Mouse (Mus musculus) kidney, postnatal 0 days (tissue): ENCODE data around the gene Grip2. TPM values are rescaled to one million over a fixed set of nuclear protein-coding genes. Genes with fewer than 3 reads are reported as not detected.

Experiments used
- ATAC-seq: fragments of 200-750 bp; cut with Nextera tagmentation; replicated peaks from 2 replicates; pipeline ENCODE4 v1.8.0; 2017; ENCODE audit warnings: low read depth, moderate number of reproducible peaks, moderate TSS enrichment, moderate library complexity; ENCODE audit not compliant: low FRiP score
- DNase-seq: peaks from one replicate; pipeline ENCODE4 v3.0.0-alpha.2; 2016; ENCODE audit warnings: low spot score
- H3K27ac ChIP-seq: fragments of 300-500 bp; sonication (generic); 2 replicates; pipeline ENCODE4 v1.5.1; 2014; ENCODE audit warnings: mild to moderate bottlenecking
- H3K27me3 ChIP-seq: fragments of 300-500 bp; sonication (generic); 2 replicates; pipeline ENCODE4 v1.6.1; 2014; ENCODE audit warnings: low read length, mixed read lengths; ENCODE audit not compliant: insufficient read depth
- H3K36me3 ChIP-seq: fragments of 300-500 bp; sonication (generic); 2 replicates; pipeline ENCODE4 v1.6.1; 2014; ENCODE audit warnings: low read length, mixed read lengths; ENCODE audit not compliant: insufficient read depth
- H3K4me1 ChIP-seq: fragments of 300-500 bp; sonication (generic); replicated peaks from 2 replicates; pipeline ENCODE4 v1.6.1; 2014; ENCODE audit warnings: antibody characterized with exemption, low read length, mixed read lengths; ENCODE audit not compliant: insufficient read depth
- H3K4me2 ChIP-seq: fragments of 300-500 bp; sonication (generic); 2 replicates; pipeline ENCODE4 v1.6.1; 2014; ENCODE audit warnings: mild to moderate bottlenecking, low read length, moderate library complexity, mixed read lengths
- H3K4me3 ChIP-seq: fragments of 300-500 bp; sonication (generic); replicated peaks from 2 replicates; pipeline ENCODE4 v1.5.1; 2014; ENCODE audit warnings: low read depth, low read length
- H3K9ac ChIP-seq: fragments of 300-500 bp; sonication (generic); 2 replicates; pipeline ENCODE4 v1.6.1; 2014; ENCODE audit warnings: low read depth, low read length
- H3K9me3 ChIP-seq: fragments of 300-500 bp; sonication (generic); replicated peaks from 2 replicates; pipeline ENCODE4 v1.6.1; 2016; ENCODE audit warnings: low read length, inconsistent platforms, mixed read lengths
- CTCF ChIP-seq: IDR thresholded peaks from 2 replicates; pipeline ENCODE4 v1.5.1; 2016; ENCODE audit warnings: antibody characterized with exemption, low read depth, mild to moderate bottlenecking, moderate library complexity
- WGBS: fragments of 180-500 bp; shearing (Covaris S2); extraction: QIAGEN DNeasy Blood & Tissue Kit; methylation state at CpG from one replicate; pipeline ENCODE4 v1.1.7; 2014; 5-methylcytosine and 5-hydroxymethylcytosine counted together
- polyA plus RNA-seq: library from polyadenylated mRNA; unstranded; fragments of >200 nt; fragmentation: Nextera tagmentation; extraction: Ambion mirVana; gene quantifications from 2 replicates; pipeline ENCODE4 v1.2.1, GENCODE M21; 2015

Grip2 gene
- polyA plus RNA-seq, 1 experiment from 2014 or later, result 0.72 TPM

- DNase-seq, result peak; percentile 71
- no peaks in the 10 kb centered on the region for H3K4me1 ChIP-seq
- no peak overlapping the region for H3K4me3 ChIP-seq
- no peaks in the 10 kb centered on the region for H3K27me3 ChIP-seq
- H3K9ac ChIP-seq, result no peak overlapping the region
- peak; percentile 84 for TF ChIP-seq CTCF
- WGBS, result 12% methylated on average over 2 of the region's 2 CpGs
- H3K36me3 ChIP-seq, result no peaks in the 10 kb centered on the region
- no peaks in the 10 kb centered on the region for H3K9me3 ChIP-seq
- no peak overlapping the region for H3K4me2 ChIP-seq
- H3K27ac ChIP-seq, result no peak overlapping the region
- no peak for ATAC-seq
Observed at GRCm38 (mm10) chr6:91852550-91852949, 25.5 kb upstream of the Grip2 start.

DNA sequence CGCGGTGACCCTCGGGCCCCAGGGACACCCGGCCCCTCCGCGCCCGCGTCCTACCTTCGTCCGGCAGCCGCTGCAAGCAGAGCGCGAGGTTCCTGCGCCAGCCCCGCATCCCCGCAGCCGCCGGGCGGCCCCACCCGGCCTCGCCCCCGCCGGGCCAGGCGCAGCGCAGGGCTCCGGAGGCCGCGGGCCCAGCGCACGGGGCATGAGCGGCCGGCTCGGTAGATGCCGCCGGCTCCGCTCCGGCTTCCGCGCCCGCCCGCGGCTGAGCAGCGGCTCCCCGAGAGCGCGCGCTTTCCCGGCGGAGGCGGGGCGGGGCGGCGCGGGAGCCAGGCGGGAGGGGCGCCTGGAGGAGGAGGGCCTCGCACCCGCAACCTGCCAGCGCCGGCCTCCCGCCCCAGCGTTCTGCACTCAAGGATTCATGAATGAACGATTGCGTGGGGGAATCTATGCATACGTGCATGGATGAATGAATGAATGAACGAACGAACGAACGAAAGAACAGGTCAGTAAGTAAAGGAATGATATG is 16.6 kb upstream of the Grip2 start:
- no peak for TF ChIP-seq CTCF
- DNase-seq (no peak), ATAC-seq (no peak)
- peaks cover 32% of the 10 kb centered on the region for H3K27me3 ChIP-seq
- H3K9me3 ChIP-seq, result no peaks in the 10 kb centered on the region
- no peak overlapping the region for H3K9ac ChIP-seq
- peak overlapping the region; percentile 77 for H3K4me2 ChIP-seq
- H3K27ac ChIP-seq, result no peak overlapping the region
- H3K4me3 ChIP-seq, result peak overlapping the region; percentile 42
- H3K36me3 ChIP-seq, result no peaks in the 10 kb centered on the region
- 5% methylated on average over 54 of the region's 69 CpGs for WGBS
- H3K4me1 ChIP-seq, result 0 out of 2 replicates have a peak, but pooled peaks cover 4% of the 10 kb centered on the region

DNA sequence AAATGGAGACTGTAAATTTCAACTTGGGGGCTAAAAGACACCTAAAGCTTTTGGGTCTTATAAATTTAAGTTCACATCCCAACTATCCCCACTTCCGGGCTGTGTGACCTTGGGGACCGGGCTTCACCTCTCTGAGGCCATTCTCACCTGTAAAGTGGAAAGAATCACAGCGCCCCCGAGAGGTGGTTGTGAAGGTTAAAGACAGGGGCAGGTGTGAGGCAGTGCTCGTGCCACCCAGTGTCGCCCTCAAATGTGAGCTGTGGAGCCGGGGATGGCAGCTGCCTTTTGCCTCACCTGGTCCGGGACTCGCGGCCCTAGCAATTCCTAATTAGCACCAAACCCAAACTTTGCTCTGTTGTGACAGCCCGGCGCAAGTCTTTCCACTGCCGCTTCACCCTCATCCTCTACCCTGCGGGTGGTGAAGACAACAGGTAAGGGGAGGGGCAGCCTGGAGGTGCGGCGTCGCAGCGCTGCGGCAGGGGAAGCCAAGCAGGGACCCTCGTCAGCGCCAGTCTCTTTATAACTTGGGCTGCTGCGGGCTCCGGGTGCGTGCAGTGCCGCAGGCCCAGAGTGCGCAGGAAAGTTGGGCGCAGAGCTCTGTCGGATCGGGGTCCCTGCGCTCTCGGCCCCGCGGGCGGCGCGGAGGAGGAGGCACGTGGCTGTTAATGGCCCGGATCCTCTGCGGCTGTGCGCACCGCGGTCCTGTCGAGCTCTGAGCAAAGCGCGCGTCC is 16.0 kb upstream of the Grip2 start:
- H3K9ac ChIP-seq, result no peak overlapping the region
- H3K4me2 ChIP-seq, result peak overlapping the region; percentile 77
- peaks cover 32% of the 10 kb centered on the region for H3K27me3 ChIP-seq
- TF ChIP-seq CTCF, result no peak; the same call in 1 of the 2 replicates
- H3K9me3 ChIP-seq, result no peaks in the 10 kb centered on the region
- DNase-seq, result no peak
- H3K4me1 ChIP-seq, result 0 out of 2 replicates have a peak, but pooled peaks cover 4% of the 10 kb centered on the region
- H3K4me3 ChIP-seq, result peak overlapping the region; percentile 42
- WGBS, result 3% methylated on average over 46 of the region's 46 CpGs
- no peaks in the 10 kb centered on the region for H3K36me3 ChIP-seq
- peak; percentile 21; the same call in 1 of the 2 replicates for ATAC-seq
- H3K27ac ChIP-seq, result no peak overlapping the region

DNA sequence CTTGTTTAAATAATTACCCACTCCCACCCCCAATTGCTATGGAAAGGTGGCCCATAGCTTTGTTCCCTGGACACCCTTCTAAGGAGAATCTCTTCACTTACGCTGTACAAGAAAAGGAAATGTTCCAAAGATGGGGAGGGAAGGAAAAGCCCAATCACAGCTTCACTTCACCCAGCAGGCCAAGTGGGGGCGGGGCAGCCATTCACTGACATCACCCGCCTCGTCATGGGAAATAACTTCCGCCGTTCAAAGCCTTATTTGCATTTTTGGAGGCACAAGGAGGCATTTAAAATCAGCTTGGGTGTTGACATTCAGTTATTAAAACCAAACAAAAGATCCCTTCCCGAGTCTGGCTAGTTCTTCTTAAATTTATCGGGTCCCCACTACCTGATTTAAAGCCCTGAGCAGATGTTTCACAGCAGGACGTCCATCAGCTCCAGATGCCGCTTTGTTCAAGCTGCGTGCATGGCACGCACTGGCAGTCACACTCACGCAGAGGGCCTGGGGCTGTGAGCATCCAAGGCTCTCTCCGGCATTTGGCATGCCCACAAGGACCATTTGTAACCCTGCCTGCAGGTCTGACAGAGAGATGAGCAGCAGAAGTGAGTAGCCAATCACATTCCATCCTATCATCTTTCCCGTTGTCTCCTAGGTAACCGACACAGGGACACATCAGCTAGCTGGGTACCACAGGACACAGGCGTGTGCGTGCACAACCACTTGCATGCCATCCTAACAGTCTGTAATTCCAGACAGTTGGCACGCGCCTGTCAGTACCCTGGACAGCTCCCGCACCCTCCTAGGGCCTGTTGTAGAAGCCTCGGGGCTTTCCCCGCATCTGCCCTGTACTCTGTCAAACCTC is 12.2 kb upstream of the Grip2 start:
- H3K4me3 ChIP-seq, result no peak overlapping the region
- 16% methylated on average over 23 of the region's 23 CpGs for WGBS
- no peaks in the 10 kb centered on the region for H3K36me3 ChIP-seq
- H3K4me1 ChIP-seq, result 0 out of 2 replicates have a peak, but pooled peaks cover 4% of the 10 kb centered on the region
- no peak overlapping the region for H3K4me2 ChIP-seq
- H3K9me3 ChIP-seq, result no peaks in the 10 kb centered on the region
- ATAC-seq (0 out of 2 replicates have a peak, but pooled peaks have one; percentile 13), DNase-seq (peak; percentile 72)
- H3K27ac ChIP-seq, result no peak overlapping the region
- no peak for TF ChIP-seq CTCF
- no peak overlapping the region for H3K9ac ChIP-seq
- peaks cover 22% of the 10 kb centered on the region for H3K27me3 ChIP-seq

- Histone ChIP-seq H3K4me2 (no peak overlapping the region), H3K27me3 (no peaks in the 10 kb centered on the region), H3K27ac (no peak overlapping the region), H3K4me1 (no peaks in the 10 kb centered on the region), H3K9me3 (no peaks in the 10 kb centered on the region), H3K4me3 (no peak overlapping the region), H3K9ac (no peak overlapping the region), H3K36me3 (no peaks in the 10 kb centered on the region)
- WGBS, result 15% methylated on average over 3 of the region's 3 CpGs
- ATAC-seq, result no peak
- TF ChIP-seq CTCF, result no peak
- DNase-seq, result peak; percentile 15
Observed at GRCm38 (mm10) chr6:91832863-91833440, 5.9 kb upstream of the Grip2 start.

GRCm38 (mm10) chr6:91827926-91828325 is 876 bp upstream of the Grip2 start:
- H3K9ac ChIP-seq, result no peak overlapping the region
- H3K36me3 ChIP-seq, result no peaks in the 10 kb centered on the region
- H3K4me2 ChIP-seq, result no peak overlapping the region
- ATAC-seq (no peak), DNase-seq (no peak)
- H3K27me3 ChIP-seq, result no peaks in the 10 kb centered on the region
- H3K4me3 ChIP-seq, result no peak overlapping the region
- 68% methylated on average over 5 of the region's 5 CpGs for WGBS
- H3K9me3 ChIP-seq, result no peaks in the 10 kb centered on the region
- no peaks in the 10 kb centered on the region for H3K4me1 ChIP-seq
- no peak overlapping the region for H3K27ac ChIP-seq
- TF ChIP-seq CTCF, result no peak
